In the genomic region with DNA sequence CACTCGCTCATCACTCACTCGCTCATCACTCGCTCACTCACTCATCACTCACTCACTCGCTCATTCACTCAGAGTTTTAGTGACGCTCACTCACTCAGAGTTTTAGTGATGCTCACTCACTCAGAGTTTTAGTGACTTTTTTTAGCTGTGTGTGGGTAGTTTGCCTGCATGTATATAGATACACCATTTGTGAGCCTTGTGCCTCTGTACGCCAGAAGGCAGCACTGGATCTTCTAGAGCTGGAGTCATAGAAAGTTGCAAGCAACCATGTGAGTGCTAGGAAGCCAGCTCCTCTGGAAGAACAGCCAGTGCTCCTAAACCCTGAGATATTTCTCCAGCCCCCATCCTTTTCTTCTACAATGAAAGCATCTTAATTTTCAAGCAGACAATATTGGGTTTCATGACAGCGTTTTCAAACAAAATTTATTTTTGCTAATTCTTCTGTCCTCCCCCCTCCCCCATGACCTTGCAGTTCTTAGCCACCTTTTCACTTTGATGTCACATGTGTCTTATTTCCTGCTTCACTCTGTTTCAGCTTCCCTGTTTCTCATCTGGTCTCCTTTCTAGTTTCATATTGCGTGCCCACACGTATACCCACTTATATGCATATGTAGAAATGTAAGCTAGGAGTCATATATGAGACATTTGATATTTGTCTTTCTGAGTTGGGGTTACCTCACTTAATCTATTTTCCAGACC, we compare ENCODE assay signal across 15 mouse cellular contexts.
DNase-seq lines count a peak whose midpoint lies in the region.
"Had no signal": no experiment of that assay in that cellular context is flagged by ENCODE, and none has a peak within 500 bp of the region (broad histone marks: within the 10 kb centered on the region; RNA-seq: fewer than 3 reads in every experiment).

No protein-coding gene starts in this region.

- DNase-seq in left cerebral cortex, postnatal 14 days (ENCODE audit: low spot score in 2 of 2) = peak; percentile 24 to 73
- no peak for DNase-seq in left cerebral cortex, adult 9 months (ENCODE audit: low spot score in 2 of 2)
- DNase-seq in CD4-positive, CD25-positive, alpha-beta regulatory T cell, adult 2 months (ENCODE audit: low read depth, low spot score) = peak; percentile 48
- DNase-seq in brain, adult 2 months (ENCODE audit: low read depth, low spot score) = peak; percentile 82
- peak; percentile 55 for DNase-seq in naive thymus-derived CD4-positive, alpha-beta T cell, adult 2 months (ENCODE audit: low read depth)
- DNase-seq in cerebellum, postnatal 14 days = no peak
- no peak for DNase-seq in liver
- DNase-seq: cerebellum, adult 8-10 months; gastrocnemius, postnatal 10 days; heart, adult 2 months; heart, postnatal 4 days; kidney, adult 11 months; layer of hippocampus, postnatal 36 days; lung, adult 18-20 months; retina, postnatal 1 day had no signal

- intact Hi-C loops in left cerebral cortex, postnatal 14 days (cut with DNase I) = no loop called here

Comparison
In these comparisons a context has a peak if more than half of its experiments do, and no peak if none do; other contexts are left out.
1. DNase-seq: peak in left cerebral cortex, postnatal 14 days (2 of 2), CD4-positive, CD25-positive, alpha-beta regulatory T cell, adult 2 months (single experiment), brain, adult 2 months (single experiment) and naive thymus-derived CD4-positive, alpha-beta T cell, adult 2 months (single experiment); none in left cerebral cortex, adult 9 months (0 of 2), cerebellum, postnatal 14 days (0 of 2) and liver (single experiment).